Mouse (Mus musculus) adrenal gland, postnatal 14 days (tissue): ENCODE measurements around the gene Grap2. TPM values are rescaled to one million over a fixed set of nuclear protein-coding genes. Genes with fewer than 3 reads are reported as not detected.

Source experiments
- DNase-seq: peaks from one replicate; pipeline ENCODE4 v3.0.0; 2021; ENCODE audit warnings: mixed read lengths
- long read RNA-seq, 2 experiments: library from polyadenylated mRNA; stranded (forward); transcript quantifications; one replicate each; pipeline ENCODE4 v2.0.0; 2021
- total RNA-seq: library from RNA; stranded (reverse); gene quantifications from 2 replicates; pipeline ENCODE4 v1.2.3, GENCODE M21; 2021

Gene Grap2
- total RNA-seq: 3.0 and 14.8 TPM in 2 replicates
- long read RNA-seq, experiment 1, partial matches to known transcripts: 0 of 3 reads
- long read RNA-seq, experiment 1, other reads (novel, unspliced or antisense): 3 of 3 reads
- long read RNA-seq, experiment 2, full-length matches to known transcripts: 1 of 2 reads
- long read RNA-seq, experiment 2, partial matches to known transcripts: 0 of 2 reads
- long read RNA-seq, experiment 2, other reads (novel, unspliced or antisense): 1 of 2 reads

DNA sequence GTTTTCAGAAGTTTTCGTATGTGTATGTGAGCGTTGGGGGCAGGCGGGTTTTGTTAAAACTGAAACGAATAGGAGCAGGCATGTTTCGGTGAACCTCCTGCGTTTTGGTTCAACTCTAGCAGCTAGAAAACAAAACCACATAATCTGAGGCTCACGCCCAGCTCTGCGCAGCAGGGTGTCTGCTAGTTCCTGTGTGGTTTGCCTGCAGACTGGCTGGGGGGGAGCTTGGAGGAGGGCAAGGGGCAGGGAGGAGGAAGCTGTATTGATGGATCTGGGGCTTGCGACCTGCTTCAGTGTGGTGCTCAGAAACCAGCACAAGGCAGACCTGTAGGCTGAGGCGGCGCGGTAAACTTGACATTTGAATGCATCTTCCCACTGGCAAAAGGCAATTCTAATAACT is at the start of gene Grap2:
Grap2 (plus strand) TSS at position 304 of the 400 bp plus-strand sequence.
- DNase-seq: peak; percentile 35

DNA sequence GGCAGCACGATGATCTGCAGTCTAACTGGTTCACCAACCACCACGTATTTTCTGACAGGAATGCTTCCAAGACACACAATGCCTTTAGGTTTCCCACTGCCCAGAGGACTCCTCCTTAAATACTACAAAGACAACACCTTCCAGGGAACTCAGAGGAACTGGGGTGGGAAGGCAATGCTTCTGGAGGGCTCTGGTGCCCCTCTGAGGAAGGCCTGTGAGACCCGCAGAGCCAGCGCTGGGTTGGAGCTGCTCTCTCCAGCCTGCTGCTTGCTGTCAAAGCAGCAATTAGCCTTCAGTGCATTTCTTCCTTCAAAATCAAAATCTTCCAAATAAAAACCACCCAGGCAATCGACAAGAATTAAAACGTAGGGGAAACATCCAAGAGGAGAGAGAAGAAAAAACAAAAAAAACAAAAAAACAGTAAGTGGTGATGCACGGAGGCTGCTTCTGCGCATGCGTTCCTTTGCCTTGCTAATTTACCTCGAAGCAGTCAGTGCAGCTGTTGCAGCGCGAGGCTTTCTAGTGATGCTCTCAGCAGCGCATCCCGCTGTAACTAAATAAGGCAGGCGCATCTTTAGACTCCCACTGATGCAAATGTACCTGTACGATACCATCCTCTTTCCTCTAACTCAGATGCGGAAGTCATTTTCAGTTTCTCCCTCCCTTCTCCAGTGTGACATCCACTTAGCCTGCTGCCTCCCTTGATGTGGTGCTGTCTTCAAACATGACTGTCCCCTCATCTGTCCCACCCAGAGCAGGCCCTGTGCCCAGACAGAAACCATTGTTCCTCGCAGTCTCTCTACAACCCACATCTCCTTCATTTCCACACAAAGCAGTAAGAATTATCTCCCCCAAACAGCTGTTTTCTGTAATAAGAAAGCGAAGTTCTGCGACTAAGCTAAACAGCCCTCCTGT is 42.2 kb upstream of the Grap2 start:
- no peak for DNase-seq

DNA sequence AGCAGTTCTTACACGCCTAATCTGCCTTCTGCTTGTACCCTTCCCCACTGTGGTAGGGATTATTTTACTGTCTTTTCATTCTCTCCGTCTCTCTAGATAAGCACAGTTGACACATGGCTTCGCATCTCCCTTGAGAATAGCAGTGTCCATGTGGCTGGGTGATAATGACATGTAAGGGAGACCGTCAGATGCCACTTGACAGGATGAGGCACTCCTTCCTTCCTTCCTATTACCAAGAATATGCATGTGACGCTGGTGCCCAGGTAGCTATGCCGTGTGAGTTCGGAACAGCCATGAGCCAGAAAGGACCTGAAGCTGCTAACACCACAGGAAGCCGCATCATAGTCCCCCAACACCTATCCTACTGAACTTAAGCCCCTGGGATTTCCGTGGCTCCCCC is 41.4 kb upstream of the Grap2 start:
- DNase-seq: no peak

DNA sequence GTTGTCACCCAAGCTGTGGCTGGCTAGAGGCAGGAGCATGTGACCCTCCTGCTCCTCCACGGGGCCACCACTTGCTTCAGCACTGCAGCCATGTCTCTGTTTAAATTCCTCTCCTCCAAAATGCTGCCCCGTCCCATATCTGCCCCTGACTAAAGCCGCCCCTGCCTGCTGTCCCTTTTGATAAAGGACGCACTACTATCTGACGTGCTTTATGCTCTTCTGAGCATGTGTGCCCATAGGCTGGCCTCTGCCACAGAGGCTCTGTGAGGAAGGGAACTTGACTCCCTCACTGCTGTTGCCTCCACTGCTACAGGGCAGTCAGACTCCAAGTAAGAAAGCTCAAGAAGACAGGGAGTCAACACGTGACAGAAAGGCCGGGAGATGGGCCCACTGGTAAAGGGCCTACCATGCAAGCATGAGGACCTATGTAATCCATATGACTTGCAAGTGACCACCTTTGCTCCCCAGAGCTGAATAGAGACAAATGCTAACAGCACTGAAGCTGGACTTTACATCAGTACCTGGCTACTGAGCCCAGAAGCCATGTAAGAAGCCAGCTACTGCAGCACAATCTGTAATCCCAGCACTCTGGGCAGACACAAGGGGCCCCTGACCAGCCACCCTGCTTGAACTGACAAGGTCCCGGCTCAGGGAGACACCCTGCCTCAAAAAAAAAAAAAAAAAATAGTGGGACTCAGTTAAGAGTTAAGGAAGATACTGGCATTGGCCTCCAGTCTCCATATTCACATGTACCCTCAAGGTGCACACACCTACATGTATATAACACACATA is 39.9 kb upstream of the Grap2 start:
- no peak for DNase-seq

DNA sequence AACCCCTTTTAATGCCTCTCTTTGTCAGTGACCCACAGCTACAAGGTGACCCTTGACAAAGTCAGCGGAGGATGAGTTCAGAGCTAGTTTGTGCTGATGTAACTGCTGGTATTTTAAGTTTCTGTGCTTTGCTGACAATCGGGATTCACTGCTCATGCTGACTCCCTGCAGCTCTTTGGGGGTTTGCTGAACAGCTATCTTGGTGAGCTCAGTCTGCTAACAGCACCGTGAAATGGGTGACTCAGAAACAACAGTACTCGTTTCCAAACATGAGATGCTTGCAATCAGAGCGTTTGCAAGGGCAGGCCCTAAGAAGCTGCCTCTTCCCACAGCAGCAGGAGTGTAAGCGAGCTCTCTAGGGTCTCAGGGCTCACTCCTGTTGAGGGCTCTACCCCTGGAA is 39.1 kb upstream of the Grap2 start:
- no peak for DNase-seq

DNA sequence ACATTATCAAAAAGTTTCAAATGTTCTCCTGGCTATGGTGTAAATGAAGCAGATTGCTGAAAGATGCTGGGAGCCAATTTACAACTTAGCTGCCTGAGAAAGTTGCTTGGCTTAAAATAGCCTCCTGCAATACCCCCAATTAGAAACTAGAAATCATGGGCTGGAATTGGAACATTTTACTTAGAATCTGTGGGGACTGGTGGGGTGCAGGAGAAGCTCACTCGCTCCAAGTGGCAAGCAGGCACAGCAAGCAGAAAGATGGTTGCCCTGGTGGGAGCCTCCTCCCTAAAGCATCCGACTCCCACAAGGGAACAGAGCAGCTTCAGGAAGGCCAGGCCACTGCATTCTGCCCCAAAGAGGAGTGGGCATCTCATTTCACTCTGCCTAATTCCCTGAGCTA is 36.3 kb upstream of the Grap2 start:
- no peak for DNase-seq

DNA sequence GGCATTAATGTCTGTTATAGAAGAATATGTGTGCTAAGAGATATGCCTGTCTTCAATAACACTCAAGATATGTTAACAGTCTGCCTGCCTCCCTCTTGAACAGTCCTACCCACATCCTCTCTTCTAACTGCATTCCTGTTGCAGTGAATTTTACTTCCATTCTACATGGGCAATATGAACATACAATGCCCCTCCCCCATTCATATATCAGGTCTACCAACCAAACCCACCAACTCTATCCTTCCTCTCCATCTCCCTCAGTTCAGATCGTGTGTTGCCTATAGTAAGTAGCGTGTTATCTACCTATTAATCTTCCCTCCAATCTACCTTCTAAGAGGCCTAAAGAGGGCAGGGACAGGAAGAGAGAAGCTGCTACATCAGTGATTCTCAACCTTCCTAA is 34.3 kb upstream of the Grap2 start:
- DNase-seq: no peak

DNA sequence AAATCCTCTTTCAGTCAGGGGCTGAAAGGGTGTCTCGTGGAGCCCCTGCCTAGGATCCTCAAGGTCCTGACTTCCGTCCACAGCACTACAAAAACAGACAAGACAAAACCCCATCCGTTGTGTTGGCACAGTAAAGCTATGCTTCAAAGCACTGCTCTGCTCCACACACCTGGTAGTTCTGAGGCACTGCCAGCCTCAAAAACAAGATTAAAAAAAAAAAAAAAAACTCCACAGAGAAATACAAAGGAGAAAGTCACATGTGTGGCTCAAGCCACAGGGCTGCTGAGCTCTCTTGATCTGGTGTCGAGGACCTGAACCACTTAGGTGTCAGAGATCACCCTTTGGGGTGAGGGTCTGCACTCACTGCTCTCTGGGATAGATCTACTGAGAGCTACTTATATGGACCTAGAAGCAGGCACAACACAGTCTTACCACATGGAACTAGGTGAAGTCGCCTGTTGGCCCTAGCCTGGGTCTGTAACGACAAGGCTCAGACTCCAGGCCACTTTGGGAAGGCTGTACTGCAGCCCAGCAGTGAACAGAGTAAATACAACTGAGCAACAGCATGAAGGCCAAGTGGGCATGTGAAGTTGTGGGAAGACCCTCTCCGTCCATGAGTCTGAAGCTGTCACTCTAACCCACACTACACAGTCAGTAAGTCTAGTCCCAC is 33.6 kb upstream of the Grap2 start:
- DNase-seq: no peak

DNA sequence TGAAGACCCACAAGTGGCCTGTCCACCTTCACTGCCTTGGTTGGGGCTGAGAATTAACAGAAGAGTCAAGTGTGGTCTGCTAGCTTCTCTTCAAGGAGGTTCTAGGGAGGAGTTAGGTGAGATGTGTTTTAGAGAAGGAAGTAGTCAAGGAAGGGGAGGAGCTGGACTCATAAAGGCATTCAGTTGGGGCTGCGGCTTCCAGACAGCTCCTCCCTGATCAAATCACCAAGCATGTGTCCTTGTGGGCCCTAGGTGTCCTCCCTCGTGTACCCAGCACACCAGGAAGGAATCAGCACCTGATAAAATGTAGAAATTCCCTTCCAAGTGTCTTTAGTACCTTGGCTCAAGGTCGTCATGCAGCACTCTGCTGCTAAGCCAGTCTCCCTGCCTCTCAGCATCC is 28.3 kb upstream of the Grap2 start:
- DNase-seq: no peak

DNA sequence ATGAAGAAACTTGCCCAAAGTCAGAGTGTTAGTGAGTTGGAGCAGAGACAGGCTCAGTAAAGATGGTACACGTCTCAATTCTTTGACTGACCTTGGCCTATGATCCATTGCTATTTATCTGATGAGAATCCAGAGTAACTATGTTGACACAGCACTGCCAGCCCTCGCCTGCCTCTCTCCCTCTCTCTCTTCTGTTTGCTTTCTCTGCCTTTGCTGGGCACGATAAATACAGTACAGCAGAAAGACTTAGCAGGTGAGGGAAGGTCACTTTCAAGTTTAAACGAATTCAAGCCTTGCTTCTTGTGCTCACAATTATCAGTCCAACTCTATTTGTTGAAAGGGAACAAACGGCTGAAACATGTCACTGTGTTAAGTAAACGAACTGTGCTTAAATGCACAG is 27.0 kb upstream of the Grap2 start:
- DNase-seq: no peak

DNA sequence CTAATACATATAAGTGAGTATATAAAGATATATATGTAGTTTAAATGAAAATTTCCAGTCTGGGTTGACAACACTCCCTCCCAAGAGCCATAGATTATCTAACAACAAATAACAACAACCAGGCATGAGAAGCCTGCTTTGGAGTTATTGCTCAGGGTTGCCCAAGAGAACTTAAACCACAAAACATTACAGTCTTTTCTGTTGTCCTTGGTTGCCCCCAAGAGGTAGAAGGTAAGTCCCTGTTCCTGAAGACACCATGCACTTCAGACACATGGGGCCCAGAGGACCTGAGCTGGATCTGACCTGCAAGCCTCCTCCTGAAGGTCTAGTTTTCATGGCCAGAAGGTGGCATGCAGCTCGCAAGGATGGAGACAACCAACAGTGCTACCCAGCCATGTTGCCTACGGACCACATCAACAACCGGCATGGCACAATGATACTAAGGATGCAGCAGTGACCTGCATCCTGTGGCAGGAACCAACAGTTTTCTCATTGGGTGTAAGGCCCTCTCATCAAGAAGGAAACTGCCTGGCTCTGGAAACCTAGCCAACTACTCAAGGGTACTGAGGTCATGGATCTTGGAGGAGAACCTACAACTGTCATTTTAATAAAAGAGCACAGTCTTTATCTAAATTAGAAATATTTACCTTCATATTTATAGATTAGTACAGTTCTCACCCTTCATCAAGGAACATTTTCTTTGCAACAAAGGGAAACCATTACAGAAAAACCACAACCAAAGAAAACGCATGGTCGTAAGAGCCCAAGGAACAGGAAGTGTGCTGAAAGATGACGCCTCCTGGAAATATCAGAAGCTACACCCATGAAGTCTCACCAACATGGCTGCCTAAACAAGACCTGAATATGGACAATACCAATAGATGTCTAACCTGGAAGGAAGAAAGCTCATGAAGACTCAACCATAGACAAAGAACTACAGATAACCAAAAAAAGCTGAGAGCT is 17.3 kb upstream of the Grap2 start:
- no peak for DNase-seq

DNA sequence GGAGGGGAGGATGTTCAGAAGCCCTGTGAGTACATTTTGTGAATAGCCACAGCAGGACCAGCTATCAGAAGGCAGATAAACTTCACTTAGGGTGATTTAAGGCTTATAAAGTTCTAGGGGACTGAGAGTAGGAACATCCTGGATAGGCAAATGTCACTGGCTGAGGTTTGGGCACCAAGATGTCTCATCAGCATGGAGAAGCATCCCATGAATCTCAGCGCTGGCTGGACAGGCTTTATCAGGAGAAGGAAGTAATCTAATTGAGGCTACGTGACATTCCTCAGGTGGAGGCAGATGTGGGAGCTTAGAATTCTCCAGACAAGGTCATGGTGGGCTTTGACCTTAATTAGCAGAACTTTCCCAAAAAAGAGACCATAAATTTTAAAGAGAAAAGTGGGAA is 16.4 kb upstream of the Grap2 start:
- no peak for DNase-seq

DNA sequence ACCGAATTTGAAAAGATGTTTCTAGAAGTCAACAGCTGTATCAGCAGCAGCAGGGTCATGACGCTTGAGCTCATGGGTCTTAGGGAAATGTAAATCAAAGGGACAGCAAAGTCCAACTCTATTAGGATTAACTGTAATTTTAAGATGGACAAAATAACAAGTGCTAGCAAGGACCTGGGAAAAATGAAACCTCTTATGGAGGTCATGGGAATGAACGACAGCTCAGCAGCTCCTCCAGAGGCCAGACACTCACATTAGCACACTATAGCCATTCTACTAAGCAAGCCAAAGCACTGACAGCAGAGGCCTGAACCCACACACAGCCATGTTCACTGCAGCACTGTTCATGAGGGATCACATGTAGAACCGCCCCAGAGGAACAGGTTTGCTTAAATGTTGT is 14.6 kb upstream of the Grap2 start:
- DNase-seq: no peak

DNA sequence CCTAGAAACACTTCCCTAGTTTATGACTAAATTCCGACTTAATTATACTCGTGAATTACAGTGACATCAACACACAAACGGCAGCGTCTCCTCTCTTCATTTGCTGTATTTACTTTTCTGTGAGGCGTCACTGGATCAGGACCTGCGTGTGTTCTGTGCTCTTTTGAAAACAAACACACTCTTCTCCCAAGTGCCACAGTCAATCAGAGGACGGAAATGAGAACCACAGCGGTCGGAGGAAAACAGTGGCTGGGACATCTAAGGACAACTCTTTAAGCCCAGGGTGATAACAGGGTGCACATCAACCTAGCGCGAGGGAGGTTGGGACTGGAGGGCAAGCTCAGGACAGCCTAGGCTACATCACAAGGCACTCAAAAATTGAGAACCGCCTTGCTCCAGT is 12.9 kb upstream of the Grap2 start:
- DNase-seq: no peak

DNA sequence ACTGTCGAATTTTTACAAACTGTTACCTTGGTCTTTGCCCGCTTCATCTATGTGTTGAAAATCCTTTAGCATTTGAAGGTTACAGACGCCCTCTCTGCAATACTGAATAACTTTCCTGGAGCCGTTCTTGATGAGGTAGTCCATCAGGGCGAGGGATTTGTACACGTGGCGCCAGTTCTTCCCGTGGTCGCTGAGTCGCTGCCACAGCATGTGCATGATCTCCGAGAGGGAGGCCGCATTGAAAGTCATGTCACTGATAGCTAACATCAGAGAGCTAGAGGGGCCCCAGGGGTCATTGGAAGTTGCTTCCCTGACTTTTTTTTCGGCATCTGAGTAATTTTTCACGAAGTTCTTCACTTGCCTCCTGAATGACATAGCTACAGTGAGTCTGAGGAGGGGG is 12.4 kb upstream of the Grap2 start:
- no peak for DNase-seq

DNA sequence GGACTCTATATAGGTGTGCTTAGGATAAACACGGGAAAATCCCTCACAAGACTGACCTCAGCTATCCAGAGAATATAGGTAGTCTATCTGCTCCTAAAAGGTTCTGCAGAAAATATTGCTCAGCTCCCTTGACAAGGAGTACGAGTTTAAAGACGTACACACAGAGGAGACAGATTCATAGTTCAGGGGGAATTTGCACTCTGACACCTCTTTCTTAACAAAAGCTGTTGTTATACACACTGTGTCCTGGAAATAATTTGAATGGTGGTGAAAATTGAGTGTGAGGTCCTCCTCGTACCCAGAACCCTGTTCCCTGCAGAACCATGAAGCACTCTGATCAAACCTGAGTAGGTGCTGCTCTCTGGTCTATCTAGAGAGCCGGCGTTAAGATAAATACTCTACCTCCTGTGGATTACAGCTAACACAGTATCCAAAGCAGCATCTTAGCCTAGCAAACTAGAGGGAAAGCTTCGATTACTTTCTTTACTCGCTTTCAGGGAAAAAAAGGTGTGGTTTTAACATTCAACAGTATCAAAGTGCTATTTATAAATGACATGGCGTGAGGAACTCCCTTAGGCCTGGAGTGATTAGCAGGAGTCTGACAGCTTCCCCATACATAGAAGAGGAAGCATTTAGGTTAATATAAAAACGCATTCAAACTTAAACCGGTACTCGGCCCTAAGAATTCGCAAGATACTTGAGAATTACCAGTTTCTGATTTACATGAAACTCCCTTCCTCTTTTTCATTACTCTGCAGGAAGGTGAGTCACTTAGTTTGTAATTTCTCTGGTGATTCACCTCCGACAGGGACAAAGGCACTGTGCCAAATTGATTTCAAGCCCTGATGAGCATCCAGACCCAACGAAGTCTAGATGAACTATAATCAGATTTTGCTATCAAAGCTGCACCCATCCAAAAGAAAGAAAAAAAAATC is 11.5 kb upstream of the Grap2 start:
- DNase-seq: peak; percentile 45

DNA sequence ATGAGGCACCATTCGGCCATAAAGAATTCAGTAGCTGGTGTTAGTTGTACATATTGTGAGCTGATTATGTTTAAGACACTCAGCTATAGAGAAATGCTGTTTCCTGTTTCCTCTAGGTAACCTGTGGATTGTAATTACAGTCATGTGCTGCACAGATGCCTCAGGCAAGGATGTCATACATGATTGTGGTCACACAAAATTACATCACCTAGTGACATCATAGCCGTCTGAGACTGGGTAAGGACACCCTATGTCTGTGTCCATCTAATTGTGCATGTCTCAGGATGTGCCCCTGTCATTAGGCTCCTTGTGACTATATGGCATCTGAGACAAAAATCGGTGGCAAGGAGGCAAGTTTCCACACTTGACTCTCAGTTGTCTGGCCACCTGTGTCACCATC is 9.9 kb upstream of the Grap2 start:
- no peak for DNase-seq

DNA sequence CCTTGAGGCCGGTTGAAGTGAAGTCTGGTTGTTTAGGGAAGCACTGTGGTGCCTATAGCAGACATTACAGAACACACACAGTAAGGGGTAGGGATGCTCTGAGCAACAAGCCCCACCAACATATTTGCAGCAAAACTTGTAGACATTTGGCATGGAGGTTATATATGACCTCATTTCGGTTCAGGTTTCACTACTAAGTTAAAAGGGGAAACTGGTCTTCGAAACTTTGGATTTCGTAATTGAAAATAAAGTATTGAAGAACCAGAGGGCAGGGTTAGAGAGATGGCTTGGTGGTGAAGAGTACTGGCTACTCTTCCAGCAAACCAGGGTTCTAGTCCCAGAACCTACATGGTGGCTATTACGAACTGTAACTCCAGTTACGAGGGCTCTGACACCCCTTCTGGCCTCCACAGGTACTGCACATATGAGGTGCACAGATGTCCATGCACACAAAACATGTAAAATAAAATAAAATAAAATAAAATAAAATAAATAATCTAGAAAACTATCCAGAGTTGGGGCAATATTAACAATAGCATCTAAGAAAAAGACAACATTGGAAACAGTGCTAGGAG is 8.7 kb upstream of the Grap2 start:
- DNase-seq: no peak

DNA sequence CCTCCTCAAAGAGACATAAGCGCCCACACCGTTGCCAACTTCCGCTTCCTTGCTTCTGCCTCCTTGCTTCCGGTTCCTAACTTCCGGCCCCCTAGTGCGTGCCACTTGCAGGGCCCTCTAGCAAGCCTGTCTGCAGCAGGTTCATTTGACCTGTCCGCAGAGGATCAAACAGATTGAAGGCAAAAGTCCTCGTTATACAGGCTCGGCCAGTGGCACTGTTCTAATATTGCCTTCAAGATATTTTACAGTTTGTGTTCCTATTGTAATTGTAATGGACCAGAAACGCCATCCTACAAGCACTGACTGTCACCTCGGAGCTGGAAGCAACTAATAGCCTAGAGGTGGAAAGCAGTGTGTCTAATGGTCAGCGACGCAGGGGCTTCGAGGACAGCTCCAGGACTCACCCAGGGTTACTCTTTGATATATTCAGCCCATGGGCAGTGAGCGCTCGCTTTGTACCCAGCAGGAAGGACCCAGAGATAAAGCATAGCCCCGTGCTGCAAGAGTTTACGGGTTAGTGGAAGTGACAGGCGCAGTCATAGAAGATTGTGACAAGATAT is 7.2 kb upstream of the Grap2 start, which contains the start of gene Enthd1:
Enthd1 (minus strand) TSS at position 51 of the 560 bp plus-strand sequence.
- DNase-seq: no peak
